Mouse (Mus musculus) C2C12 (cell line): ENCODE data around the gene Ifi207.
"Not testable (repeated sequence)": the region's sequence is repeated elsewhere in the genome, so short reads cannot be mapped to it uniquely, and the experiment has no call there.

ENCODE experiments used
- CEBPB ChIP-seq: IDR thresholded peaks from one replicate; pipeline ENCODE4 v1.6.1; 2011; ENCODE audit warnings: low read depth, mild to moderate bottlenecking, control low read depth, moderate library complexity
- CTCF ChIP-seq: IDR thresholded peaks from one replicate; pipeline ENCODE4 v1.5.1; 2011; ENCODE audit not compliant: control insufficient read depth, insufficient read depth, insufficient read length
- MAX ChIP-seq: IDR thresholded peaks from one replicate; pipeline ENCODE4 v1.6.1; 2011; ENCODE audit warnings: mild to moderate bottlenecking, control low read depth
- MYOD1 ChIP-seq: IDR thresholded peaks from one replicate; pipeline ENCODE4 v1.6.1; 2011; ENCODE audit warnings: low read depth; ENCODE audit not compliant: control insufficient read depth, insufficient read length
- MYOG ChIP-seq: IDR thresholded peaks from one replicate; pipeline ENCODE4 v1.6.1; 2011; ENCODE audit not compliant: control insufficient read depth, insufficient read length; ENCODE audit errors: extremely low read depth
- USF1 ChIP-seq: IDR thresholded peaks from one replicate; pipeline ENCODE4 v1.6.1; 2011; ENCODE audit warnings: low read depth, mild to moderate bottlenecking, control low read depth, moderate library complexity

DNA sequence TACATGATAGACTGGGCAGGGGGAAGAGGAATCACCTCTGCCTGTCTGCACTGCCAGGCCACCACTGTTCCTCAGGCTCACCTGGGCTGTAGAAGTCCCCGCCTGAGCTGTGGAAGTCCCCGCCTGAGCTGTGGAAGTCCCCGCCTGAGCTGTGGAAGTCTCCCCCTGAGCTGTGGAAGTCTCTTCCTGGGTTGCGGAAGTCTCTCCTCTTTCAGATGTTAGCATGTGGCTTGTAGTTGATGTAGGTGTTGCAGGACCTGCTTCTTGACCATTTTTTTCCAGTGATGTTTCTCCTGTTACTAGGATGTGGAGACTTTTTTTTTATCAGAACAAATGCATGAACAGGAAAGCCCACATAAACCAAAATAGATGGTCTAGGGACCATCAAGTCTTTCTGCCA is 6.5 kb downstream of the Ifi207 start:
- TF ChIP-seq USF1, CTCF, MAX, MYOD1, CEBPB, MYOG: not testable (repeated sequence)
